Mouse (Mus musculus): Measurements from ENCODE around the gene Ctc1.

Gene Ctc1

DNA sequence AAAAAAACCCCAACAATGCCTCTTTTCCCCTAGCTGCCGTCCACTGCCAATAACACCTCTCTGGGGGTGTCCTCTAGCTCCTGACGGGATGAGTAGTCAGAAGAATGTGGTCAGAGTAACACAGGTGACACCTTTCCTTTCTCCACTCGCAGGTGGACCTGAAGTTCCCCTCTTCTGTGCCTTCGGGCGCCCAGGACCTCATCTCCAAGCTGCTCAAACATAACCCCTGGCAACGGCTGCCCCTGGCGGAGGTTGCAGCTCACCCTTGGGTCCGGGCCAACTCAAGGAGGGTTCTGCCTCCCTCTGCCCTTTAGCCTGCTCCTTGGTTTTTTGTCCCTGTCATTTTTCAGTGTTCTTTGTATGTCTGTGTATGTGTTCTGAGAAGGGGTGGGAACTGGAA lies 35.0 kb downstream of the Ctc1 start:
- DNase-seq, result no peak

DNA sequence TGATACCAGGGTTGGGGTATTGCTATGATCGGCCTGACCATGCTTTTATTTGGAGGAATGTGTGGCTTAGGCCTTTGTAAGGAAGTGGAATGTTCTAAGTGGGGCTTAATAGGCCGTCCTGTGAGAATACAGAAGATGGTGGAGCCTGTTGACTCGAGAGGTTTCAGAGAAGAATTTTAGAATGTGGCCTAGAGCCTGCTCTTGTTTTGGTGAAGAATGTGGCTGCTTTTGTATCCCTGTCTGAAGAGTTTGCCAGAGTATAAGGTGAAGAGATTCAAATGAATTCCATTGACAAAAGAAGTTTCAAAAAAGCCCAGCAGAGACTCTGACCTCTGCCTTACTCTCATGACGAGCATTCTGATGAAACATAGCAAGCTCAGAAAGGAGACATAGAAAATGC lies 36.1 kb downstream of the Ctc1 start:
- DNase-seq, result no peak

DNA sequence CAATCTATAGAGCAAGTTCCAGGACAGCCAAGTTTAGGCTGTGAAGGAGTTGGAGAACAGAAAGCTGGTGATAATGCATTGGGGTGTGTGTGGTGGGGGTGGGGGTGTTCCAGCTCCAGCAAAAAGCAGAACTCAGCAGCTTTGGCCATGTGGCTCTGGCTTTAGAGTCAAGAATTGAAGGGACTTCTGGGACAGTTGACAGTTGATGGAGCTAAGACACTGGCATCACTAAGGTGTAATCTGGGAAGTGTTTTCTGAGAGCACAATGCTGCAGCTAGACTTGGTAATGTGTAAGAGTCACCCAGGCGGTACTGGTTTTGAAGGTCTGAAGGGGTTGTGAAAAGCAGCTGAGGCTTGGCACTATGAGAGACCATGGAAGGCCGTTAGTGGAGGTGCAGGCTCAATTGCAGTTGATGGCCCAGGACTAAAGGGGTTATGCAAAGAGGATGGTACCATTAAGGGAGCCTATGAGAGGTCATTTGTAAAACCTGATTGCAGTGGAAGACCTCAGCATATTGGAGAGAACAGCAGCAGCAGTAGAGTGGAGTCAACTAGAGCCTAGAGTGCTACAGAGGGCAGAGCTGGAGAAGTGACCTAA lies 37.2 kb downstream of the Ctc1 start:
- no peak for DNase-seq

DNA sequence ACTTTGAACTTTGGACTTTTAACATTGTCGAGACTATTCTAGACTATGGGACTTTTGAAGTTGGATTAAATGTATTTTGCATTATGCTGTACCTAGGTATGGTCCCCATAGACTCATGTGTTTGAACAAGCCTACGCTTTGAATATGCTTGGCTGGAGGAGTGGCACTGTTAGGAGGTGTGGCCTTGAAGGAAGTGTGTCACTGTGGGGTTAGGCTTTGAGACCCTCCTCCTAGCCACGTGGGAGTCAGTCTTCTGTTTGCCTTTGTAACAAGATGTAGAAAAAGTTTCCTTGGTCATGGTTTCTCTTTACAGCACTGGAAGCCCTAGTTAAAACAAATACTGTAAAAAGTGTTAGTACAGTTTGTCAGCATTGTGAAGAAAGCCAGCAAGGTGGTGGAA lies 38.1 kb downstream of the Ctc1 start:
- DNase-seq, result no peak

DNA sequence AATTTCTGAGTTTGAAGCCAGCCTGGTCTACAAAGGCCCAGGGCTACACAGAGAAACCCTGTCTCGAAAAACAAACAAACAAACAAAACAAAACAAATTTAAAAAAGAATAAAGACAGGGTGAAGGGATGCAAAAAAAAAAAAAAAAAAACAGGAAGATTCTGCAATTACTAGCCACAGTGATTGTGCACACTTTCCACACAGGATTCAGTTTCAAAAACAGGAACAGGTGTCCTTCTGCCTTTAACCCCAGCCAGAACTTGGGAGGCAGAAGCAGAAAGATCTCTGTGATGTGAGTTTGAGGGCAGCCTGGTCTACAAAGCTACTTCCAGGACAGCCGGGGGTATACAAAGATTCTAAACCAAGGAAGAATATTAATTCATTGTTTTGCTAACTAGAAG lies 42.6 kb downstream of the Ctc1 start:
- no peak for DNase-seq

DNA sequence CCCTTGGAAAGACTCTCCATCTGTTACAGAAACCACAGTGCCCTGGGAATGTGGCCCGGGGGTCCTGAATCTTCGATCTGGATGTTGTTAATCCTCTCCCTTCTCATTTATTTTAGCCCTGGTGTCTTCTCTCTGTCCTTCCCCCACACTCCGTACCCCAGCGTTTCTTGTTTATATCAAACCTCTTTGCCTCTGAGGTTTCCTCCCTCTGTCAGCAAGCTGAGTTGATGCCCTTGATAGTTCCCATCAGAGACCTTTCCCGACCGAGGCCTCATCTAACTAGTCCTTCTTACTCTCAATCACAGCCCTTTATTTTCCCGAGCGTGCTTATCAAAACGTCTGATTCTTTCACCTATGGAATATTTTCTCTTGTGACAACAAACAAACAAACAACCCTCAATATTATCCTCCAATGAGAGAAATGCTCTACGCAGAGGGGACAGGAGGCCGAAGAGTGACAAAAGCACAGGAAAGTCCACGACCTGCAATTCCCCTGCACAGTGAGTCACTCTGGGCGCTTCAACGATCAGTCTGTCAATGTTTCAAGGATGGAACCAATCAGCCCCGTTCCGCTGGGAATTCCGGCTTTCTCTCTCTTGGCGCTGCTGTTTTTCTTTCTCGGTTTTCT lies 43.1 kb downstream of the Ctc1 start:
- DNase-seq, result no peak

DNA sequence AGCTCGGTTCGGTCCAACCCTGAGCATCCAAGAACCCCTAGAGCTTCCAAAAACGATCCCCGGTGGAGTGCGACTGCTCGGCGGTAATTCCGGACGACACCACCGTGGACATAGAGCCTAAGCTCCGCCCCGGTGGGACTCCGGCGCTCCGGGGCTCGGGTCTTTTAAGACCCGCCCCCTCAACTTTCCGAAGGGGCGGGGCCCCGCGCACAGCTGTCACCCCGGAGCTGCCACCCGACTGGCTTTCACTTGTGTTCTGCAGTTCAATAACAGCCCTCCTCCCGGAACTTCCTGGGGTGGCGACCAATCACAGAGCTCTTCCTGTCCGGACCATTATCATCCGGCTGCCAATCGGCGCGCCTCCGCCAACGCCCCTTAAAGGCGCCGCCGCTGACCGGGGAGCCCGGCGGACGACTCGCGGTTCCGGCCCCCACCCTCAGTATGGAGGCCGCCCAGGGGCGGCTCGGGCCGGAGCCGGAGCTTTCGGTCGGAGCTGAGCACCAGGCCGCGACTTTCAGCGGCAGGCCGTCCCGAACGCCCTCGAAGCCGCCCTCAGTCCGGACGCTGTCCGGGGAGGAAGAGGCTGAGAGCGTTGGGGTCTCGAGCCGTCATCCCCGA lies 43.8 kb downstream of the Ctc1 start, which contains the start of gene Borcs6:
Gene Borcs6 (plus strand): TSS at position 361 of the 618 bp plus-strand sequence.
- peak; percentile 94 to 96 for DNase-seq

DNA sequence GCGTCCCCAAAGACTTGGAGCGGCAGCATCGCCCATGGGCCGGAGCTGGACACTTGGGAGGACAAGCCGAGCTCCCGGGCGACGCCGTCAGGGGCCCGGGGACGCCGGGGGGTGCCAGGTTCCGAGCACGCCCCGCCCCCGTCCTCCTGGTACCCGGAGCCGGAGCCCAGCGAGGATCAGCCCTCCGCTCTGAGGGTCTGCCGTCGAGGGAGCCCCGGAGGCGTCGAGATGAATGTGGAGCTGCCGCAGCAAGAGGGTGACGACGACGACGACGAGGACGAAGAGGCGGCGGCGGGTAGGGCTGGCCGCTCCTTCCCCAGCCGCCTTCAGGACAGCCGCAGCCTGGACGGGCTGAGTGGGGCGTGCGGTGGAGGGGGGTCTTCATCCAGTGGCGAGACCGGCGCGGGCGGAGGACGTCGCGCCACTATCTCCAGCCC lies 44.3 kb downstream of the Ctc1 start:
- DNase-seq, result no peak

DNA sequence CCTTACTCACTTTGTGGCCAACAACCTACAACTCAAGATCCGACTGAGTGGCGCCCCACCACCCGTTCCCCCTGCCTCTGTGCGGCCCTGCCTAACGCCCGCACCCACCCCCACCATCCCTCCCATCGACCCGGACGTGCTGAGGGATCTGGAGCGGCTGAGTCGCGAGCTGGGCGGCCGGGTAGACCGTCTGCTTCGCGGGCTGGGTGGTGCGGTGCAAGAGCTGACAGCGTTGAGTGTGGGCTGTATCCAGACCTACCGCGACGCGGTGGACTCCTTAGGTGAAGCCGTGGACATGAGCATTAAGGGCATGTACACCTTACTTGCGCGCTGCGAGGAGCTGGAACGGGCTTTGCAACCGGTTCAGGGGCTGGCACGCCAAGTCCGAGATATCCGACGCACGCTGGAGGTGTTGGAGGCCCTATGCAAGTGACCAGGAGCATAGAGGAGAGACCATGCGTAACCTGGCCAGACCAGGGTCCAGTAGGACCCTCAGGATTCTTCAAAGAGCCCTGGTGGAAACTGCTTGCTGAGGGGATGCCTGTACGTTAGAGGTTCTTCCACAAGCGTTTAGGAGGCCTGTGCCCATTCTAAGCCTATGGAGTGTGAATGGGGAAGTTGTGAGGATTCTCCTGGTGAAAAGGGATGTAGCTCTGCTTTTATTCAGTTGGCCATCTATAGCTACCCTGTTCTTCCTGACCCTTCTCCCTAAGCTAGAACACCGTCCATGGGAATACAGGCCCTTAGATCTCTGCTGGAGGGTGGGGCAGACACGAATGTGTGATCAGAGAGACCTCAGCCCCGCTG lies 44.9 kb downstream of the Ctc1 start:
- DNase-seq, result no peak

DNA sequence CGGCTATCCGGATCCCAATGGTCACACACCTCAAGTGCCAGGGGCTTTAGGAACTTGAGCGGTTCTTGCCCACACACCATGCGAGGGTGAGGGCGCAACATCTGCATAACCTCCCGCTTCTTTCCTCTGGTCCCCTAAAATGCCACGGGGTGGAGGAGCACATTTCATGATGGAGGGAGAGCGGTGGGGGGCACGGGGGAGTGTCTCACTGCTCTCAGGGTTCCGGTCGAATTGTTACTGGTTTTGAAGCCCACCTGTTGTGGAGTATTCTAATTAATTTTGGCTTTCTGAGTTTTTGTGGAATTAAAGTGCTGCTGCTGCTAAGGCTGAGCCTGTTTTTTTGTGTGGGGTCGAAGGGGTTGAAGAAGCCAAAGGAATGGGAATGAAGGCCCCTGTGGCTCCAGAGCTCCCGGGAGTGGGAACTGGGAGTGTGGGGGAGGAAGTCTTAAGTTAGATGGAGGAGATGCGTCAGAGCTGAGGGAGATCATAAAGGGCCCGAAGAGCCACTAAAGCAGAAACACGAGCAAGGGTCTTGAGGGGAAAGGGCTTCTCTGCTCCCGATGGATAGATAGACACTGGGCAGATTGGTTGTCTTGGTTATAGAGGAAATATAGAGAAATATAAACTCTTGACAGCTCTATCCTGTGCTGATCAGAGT lies 45.7 kb downstream of the Ctc1 start:
- DNase-seq, result peak in 1 of 2 experiments; percentile 31

DNA sequence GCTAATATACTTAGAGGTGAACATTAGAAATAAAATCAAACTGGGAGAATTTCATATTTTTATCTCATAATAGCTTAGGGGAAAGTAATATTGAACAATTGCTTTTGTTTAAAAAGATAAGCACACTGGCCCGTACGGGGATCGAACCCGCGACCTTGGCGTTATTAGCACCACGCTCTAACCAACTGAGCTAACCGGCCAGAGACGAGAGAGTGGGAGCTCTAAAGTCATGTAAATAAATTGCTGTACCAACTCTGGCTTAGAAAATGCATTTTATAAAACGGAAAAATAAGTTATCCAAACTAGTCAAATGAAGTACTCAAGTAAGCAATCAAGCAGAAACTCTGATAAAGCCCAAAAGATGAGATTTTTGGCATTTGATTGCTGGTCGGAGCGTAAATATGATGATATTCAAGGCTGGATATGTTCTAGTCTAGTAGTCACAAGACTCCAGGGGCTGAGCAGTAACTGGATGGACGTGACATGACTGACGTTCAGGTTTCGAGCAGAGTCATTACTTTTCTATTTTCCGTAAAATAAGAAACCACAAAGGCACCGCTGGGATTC lies 46.6 kb downstream of the Ctc1 start:
- DNase-seq, result peak in 1 of 2 experiments; percentile 62

DNA sequence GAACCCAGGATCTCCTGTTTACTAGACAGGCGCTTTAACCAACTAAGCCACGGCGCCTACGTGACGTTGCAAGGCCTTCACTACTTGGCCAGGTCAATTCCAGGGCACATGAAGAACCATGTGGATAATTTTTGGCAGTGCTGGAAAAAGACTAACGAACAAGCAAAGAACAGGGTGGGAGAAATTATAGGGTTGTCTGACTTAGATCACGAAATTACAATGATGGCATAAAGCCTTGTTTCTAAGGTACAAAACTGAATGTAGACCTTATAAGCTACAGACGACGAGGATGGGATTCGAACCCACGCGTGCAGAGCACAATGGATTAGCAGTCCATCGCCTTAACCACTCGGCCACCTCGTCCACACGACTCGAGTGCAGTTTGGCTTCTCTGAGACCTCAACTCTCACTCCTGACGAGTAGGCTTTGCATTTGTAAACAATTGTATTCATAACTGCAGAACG lies 47.1 kb downstream of the Ctc1 start:
- peak; percentile 82 to 92 for DNase-seq

DNA sequence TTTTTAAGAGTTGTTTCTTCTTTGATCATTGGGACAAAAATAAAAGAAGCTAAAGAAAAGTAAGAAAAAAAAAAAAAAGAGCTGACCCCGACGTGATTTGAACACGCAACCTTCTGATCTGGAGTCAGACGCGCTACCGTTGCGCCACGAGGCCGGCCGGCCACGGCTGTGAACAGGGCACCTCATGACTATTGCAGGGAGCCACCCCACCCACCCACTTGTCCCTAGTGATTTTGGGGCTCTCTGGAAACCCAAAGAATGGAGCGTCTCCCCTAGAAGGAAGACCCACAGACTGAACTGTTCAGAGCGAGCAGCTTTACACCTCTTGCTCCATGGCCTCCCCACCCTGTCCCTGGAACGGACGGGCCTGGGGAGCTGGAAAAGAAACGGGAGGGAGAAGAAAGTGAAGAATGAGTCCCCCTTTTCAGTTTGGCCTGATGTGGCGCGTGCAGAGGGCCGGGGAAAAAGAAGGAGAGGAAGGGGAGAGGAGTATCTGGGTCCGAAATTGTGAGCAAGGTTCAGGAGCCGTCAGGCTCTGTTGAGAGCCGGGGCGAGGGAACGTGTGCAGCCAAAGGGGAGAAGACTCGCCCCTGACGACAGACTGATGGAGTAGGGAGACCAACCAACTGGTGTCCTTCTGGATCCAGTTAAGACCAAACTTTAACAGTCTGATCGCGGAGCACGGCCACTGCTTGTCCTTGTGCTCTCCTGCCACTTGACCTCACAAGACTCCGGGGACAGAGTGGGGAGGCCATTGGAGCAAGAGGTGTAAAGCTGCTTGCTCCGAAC lies 47.9 kb downstream of the Ctc1 start:
- peak in 1 of 2 experiments; percentile 64 for DNase-seq

DNA sequence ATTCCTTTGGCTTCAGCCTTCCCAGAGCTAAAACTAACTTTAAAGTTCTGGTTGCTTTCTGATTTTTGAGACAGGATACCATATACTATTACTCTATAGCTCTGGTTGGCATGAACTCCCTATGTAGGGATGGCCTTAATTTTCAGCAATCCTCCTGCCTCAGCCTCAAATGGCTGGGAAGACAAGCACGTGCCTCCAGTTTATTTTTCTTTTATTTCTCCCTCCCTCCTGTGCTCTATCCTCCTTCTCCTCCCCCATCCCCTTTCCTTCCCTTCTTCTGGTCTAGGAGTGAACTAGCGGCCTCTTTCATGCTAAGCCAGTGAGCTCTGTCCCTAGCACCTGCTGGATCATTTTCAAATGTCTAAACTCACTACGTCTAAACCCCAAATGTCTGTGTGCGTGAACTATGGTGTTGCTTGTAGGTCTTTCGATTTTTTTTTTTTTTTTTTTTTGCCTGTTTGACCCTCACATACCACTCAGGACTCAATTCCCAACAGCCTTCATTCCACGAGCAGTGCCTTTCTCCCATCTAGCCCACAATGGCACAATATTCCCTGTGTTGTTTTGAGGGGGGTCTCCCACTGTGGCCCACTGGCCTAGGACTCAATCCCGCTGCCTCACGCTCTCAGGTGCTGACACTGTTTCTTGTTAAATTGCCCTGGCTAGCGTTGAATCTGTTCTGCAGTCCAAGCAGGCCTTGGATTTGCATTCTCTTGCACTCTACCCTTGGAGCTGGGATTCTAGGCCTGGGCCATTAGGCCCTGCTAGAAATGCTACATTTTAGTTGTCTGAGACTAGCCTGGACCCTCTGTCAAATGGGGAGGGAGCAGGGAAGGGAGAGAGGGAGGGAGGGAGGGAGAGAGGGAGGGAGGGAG lies 48.8 kb downstream of the Ctc1 start:
- no peak for DNase-seq

DNA sequence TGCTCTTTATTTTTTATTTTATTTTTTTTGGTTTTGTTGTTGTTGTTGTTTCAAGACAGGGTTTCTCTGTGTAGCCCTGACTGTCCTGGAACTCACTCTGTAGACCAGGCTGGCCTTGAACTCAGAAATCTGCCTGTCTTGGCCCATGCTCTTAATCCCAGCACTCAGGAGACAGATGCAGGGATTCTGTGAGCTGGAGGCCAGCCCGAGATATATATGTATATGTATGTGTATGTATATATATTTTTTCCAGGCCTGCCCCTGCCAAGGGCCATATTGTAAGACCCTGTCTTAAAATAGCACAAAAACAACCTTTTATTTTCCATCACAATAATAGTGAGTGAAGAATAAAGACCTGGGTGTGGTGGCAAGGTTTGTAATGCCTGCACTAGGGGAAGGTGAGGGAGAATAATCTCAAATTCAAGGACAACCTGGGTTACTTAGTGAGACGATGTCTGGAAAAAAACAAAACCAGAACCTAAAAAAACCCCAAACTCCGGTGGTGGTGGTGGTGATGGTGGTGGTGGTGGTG lies 49.7 kb downstream of the Ctc1 start:
- no peak for DNase-seq

DNA sequence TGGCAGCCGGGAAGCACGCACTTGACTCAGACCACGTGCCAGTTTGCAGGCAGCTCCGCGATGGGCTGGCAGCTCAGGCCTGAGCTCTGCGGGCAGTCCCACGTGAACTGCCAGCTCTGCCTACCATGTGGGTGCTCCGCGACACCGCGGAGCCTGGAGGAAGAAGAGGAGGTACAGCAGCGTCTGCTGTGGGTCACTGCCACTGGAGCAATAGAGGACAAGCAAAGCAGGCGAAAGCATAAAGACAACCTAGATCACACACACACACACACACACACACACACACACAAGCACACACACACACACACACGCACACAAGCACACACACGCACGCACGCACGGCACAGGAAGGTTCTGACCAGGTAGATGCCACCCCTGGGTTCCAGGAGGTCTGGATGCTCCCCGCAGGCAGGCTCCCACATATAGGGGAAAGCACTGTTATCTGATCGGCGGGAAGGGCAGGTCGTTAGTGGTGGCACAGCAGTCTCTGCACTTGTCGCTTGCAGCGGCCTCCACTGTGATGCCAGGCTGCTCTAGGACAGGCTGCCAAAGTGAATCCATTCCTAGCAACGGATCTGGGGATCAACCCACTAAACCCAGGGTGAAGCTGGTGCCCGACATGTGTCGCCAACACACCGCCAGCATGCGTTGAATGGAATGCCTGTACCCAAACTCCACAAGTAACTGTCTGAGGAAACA lies 50.6 kb downstream of the Ctc1 start:
- no peak for DNase-seq

DNA sequence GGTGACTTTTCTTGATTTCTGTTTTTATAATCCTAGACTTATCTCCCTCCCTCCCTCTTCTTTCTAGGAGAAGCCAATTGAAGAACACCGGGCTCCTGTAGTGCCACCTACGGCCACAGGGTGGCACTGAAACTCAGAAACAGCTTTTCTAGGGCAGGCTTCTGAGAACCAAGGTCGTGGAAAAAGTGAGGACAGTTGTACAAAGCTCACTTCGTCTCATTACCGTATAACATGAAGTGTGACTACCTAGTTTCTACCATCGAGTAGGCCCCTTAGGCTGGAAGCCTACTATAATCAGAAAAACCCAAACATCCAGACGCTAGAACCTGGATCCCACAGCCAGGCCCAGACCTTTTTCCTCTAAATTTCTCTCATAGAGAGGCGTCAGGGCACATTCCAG lies 51.2 kb downstream of the Ctc1 start:
- peak; percentile 55 to 72 for DNase-seq

DNA sequence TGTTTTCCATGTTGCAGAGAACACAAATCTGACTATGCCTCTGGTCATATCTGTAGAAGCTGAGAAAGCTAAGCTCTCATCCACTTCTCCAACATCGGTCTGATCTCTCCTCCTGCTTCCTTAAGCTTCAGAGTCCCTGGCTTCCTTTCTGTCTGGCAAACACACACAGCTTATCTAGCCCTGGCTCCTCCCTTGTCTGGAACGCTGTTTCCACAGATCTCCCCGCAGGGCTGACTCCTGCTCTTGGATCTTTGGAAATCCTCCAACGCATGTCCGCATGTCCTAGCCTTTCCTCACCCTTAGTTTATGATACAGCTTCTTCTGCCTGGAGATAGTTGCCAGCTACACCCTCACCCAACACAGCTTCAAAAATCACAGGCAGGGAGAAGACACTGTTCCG lies 51.9 kb downstream of the Ctc1 start:
- no peak for DNase-seq

DNA sequence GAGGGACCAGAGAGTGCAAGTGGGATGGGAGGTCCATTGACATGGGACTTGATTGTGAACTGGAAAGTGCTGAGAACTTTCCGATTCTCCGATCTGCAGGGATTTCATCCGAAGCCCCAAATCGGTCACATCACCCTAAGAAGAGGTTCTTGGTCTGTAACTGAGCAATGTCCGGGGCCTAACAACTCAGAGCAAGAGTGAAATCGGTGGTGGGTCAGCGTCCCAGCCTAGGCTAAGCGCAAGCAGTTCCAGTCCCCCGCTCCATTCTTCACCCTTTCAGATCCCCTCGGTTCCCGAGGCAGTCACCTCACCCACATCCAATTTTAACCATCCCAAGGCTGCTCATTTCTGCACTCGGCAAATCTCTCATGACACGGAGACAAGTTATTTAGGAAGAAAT lies 54.4 kb downstream of the Ctc1 start:
- no peak for DNase-seq

Data from thymus, adult 18-20 months (tissue).